Mouse (Mus musculus) small intestine, adult 2 months (tissue): ENCODE measurements around the gene Dnah11. TPM values are rescaled to one million over a fixed set of nuclear protein-coding genes. Genes with fewer than 3 reads are reported as not detected.

ENCODE experiments used
- H3K27ac ChIP-seq: fragments of 200-500 bp; 2 replicates; pipeline ENCODE4 v1.5.1; 2012; ENCODE audit warnings: low read depth, low read length, control low read depth, inconsistent platforms; ENCODE audit not compliant: insufficient read depth
- H3K27me3 ChIP-seq: fragments of 200-500 bp; 2 replicates; pipeline ENCODE4 v1.6.1; 2012; ENCODE audit warnings: mild to moderate bottlenecking, moderate library complexity, low read length, inconsistent platforms; ENCODE audit not compliant: control insufficient read depth, insufficient read depth
- H3K36me3 ChIP-seq: fragments of 200-500 bp; 2 replicates; pipeline ENCODE4 v1.6.1; 2012; ENCODE audit warnings: mild to moderate bottlenecking, low read length, control low read depth, inconsistent platforms; ENCODE audit not compliant: control insufficient read depth, insufficient read depth
- H3K4me1 ChIP-seq: fragments of 200-500 bp; 2 replicates; pipeline ENCODE4 v1.6.1; 2012; ENCODE audit warnings: low read length, inconsistent platforms, mixed read lengths; ENCODE audit not compliant: control insufficient read depth, insufficient read depth, insufficient read length
- H3K4me3 ChIP-seq: fragments of 200-500 bp; 2 replicates; pipeline ENCODE4 v1.5.1; 2012; ENCODE audit warnings: low read depth, mild to moderate bottlenecking, control low read depth, inconsistent platforms, low read length, moderate library complexity
- CTCF ChIP-seq: fragments of 200-500 bp; IDR thresholded peaks from 2 replicates; pipeline ENCODE4 v1.5.1; 2012; ENCODE audit warnings: low read depth, mild to moderate bottlenecking, control low read depth, inconsistent platforms, low read length, moderate library complexity, mixed read lengths; ENCODE audit not compliant: insufficient replicate concordance, insufficient read length; ENCODE audit errors: extremely low read depth
- POLR2A ChIP-seq: fragments of 200-500 bp; IDR thresholded peaks from 2 replicates; pipeline ENCODE4 v1.6.1; 2012; ENCODE audit warnings: low read depth, mild to moderate bottlenecking, control low read depth, inconsistent platforms, low read length, moderate library complexity
- WGBS: fragments of 180-500 bp; shearing (Covaris S2); methylation state at CpG from one replicate; pipeline ENCODE4 v1.1.7; 2018; 5-methylcytosine and 5-hydroxymethylcytosine counted together
- polyA plus RNA-seq: library from polyadenylated mRNA; depleted of rRNA; stranded (reverse); fragments of >200 nt; gene quantifications from 2 replicates; pipeline ENCODE4 v1.2.3, GENCODE M21; 2012

Dnah11 gene
- polyA plus RNA-seq, 1 experiment: 0.01 TPM

GRCm38 (mm10) chr12:117980315-117980714 lies 218.5 kb downstream of the Dnah11 start:
- Histone ChIP-seq H3K36me3 (no peaks in the 10 kb centered on the region), H3K4me3 (no peak overlapping the region), H3K27me3 (no peaks in the 10 kb centered on the region), H3K4me1 (no peaks in the 10 kb centered on the region), H3K27ac (no peak overlapping the region)
- WGBS: 55% methylated on average over 3 of the region's 3 CpGs
- no peak for TF ChIP-seq POLR2A
- no peak for TF ChIP-seq CTCF

DNA sequence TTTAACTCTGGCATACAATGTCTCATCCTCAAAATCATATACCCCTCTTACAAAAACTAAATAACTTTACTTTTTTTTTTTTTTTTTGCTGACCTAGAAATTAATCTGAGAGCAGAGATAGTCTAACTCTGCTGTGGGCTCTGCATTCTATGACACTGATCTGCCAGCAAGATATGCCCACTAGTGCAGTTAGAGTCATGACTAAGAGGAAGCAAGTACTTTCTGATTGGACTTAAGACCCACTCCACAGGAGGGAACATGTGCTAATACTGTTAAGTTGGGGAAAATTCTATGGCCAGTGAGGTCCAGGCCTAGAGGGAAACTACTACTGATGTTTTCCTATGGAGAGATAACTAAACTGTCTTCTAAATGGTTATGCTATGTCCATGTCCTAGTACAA lies 225.1 kb downstream of the Dnah11 start:
- no peaks in the 10 kb centered on the region for H3K27me3 ChIP-seq
- H3K4me3 ChIP-seq: no peak overlapping the region
- H3K36me3 ChIP-seq: no peaks in the 10 kb centered on the region
- no peak overlapping the region for H3K27ac ChIP-seq
- TF ChIP-seq CTCF (no peak), POLR2A (no peak)
- H3K4me1 ChIP-seq: no peaks in the 10 kb centered on the region

DNA sequence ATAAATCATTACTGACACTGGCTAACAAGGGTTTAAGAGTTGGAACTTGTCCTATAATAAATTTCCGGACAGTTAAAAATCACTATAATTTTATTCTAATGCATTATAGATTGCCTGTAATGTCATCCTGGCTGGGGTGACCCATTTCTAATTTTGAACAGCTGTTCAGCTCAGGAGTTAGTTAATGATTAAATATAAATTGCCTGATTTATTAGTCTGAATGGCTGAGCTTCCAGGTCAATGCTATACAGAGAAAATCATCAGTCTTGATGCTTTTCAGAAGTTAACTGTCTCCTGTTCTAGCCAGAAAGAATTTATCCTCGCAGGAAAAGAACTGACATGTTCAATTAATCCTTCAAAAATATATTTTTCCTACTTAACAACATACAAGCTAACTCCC lies 236.1 kb downstream of the Dnah11 start:
- WGBS: 24% methylated on average over 2 of the region's 2 CpGs
- no peak overlapping the region for H3K27ac ChIP-seq
- TF ChIP-seq POLR2A (no peak), CTCF (no peak)
- H3K27me3 ChIP-seq: no peaks in the 10 kb centered on the region
- H3K4me3 ChIP-seq: no peak overlapping the region
- H3K4me1 ChIP-seq: no peaks in the 10 kb centered on the region
- no peaks in the 10 kb centered on the region for H3K36me3 ChIP-seq

DNA sequence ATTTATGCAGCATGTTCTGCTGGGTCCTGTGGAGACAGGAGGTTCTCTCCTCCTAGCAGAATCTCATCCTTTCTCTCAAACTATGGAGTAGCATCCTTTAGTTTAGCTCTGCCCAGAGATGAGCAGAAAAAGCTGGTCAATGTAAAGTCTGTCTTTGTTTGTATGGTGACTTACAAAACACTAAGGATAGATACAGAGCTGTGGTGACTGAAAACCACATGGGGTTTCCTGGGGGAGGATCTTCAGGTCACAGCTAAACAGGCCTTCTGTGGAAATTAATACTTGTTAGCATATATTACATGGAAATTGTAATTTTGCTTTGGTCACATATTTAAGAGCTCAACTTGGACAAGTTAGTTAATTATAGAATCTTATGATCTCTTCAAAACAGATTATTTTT lies 239.6 kb downstream of the Dnah11 start:
- Histone ChIP-seq H3K36me3 (no peaks in the 10 kb centered on the region), H3K4me3 (no peak overlapping the region), H3K27me3 (no peaks in the 10 kb centered on the region), H3K4me1 (no peaks in the 10 kb centered on the region), H3K27ac (no peak overlapping the region)
- TF ChIP-seq CTCF: no peak
- TF ChIP-seq POLR2A: no peak

DNA sequence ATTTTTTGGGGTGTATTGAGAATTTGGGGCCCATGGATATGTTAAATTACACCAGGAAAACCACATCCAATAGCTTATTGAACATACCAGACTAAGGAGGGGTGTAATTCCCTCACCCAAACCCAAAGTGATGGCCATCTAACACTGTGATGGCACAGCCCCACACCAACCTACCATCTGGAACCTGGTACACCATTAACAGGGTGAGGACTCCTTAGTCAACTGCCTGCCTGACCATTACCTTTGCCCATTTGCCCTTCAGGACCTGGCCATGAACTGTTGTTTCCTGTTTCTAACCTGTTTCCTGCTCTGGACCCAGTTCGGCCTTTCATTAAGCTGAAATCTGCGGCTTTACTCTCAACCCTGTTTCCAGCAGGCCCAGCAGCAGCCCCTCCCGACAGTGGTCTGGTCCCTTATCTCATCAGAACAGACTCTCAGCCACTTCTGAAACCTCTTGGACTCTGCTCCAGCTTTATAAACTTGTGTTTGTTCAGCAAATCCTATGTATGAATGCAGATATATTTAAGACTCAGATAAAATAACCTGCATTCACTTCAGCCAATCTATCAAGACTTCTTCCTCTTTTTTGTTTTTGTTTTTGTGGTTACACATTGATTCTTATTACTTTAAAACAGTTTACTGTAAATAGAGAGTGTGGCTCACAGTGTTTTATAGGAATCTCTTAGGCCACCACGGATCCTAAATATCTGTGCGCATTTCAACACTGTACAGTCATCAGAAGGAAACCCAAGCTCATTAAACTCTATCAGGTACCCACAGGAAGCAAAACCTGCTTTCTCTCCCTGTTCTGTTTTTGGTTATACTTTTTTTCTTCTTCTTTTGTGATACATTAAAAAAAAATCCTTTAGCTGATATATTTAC lies 251.8 kb downstream of the Dnah11 start:
- Histone ChIP-seq H3K36me3 (no peaks in the 10 kb centered on the region), H3K4me3 (no peak overlapping the region), H3K4me1 (no peaks in the 10 kb centered on the region), H3K27me3 (no peaks in the 10 kb centered on the region), H3K27ac (no peak overlapping the region)
- WGBS: 28% methylated on average over 5 of the region's 5 CpGs
- TF ChIP-seq CTCF (no peak), POLR2A (no peak)

GRCm38 (mm10) chr12:117941947-117942346 lies 256.9 kb downstream of the Dnah11 start:
- Histone ChIP-seq H3K27ac (no peak overlapping the region), H3K4me3 (no peak overlapping the region), H3K27me3 (no peaks in the 10 kb centered on the region), H3K36me3 (no peaks in the 10 kb centered on the region), H3K4me1 (no peaks in the 10 kb centered on the region)
- TF ChIP-seq POLR2A (no peak), CTCF (no peak)
- WGBS: 43% methylated on average over 7 of the region's 7 CpGs

- TF ChIP-seq CTCF: no peak
- no peak for TF ChIP-seq POLR2A
- H3K4me3 ChIP-seq: no peak overlapping the region
- 65% methylated on average over 2 of the region's 2 CpGs for WGBS
- no peaks in the 10 kb centered on the region for H3K4me1 ChIP-seq
- no peak overlapping the region for H3K27ac ChIP-seq
- H3K27me3 ChIP-seq: no peaks in the 10 kb centered on the region
- H3K36me3 ChIP-seq: no peaks in the 10 kb centered on the region
Observed at GRCm38 (mm10) chr12:117938214-117938613, 260.6 kb downstream of the Dnah11 start.
